Mouse (Mus musculus) G1E-ER4 (cell line): ENCODE measurements around the gene Olfr1185-ps1. TPM values are rescaled to one million over a fixed set of nuclear protein-coding genes. Genes with fewer than 3 reads are reported as not detected.
"Not testable (repeated sequence)": the region's sequence is repeated elsewhere in the genome, so short reads cannot be mapped to it uniquely, and the experiment has no call there.

Source experiments
- GATA1 ChIP-seq: IDR thresholded peaks from one replicate; pipeline ENCODE4 v1.8.0; 2012; ENCODE audit warnings: low read length, inconsistent platforms
- polyA plus RNA-seq: library from polyadenylated mRNA; stranded (reverse); fragments of >175 nt; gene quantifications from 2 replicates; pipeline ENCODE4 v1.2.3, GENCODE M21; 2012

Gene Olfr1185-ps1
- polyA plus RNA-seq: not detected in 2 replicates

DNA sequence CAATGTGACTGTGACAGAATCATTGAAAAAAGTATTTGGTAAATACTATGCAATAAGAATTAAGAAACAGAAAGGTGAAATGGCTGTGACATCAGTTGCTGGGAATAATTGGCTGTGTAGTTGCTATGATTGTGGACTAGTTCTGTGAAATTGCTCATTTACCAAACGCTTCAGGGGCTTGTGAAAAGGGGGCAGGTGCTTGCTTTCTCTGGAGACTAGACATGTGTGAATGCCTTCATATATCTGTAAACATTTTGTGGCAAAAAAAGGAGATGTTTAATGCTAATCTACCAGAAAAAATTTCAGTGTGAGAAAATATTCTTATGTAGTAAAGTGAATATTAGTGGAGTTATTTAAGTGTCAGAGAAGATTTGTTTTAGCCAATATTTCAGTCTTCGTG lies at the start of gene Olfr1185-ps1:
TSS of gene Olfr1185-ps1 (plus strand) at position 301 of the 400 bp plus-strand sequence.
- no peak for TF ChIP-seq GATA1

DNA sequence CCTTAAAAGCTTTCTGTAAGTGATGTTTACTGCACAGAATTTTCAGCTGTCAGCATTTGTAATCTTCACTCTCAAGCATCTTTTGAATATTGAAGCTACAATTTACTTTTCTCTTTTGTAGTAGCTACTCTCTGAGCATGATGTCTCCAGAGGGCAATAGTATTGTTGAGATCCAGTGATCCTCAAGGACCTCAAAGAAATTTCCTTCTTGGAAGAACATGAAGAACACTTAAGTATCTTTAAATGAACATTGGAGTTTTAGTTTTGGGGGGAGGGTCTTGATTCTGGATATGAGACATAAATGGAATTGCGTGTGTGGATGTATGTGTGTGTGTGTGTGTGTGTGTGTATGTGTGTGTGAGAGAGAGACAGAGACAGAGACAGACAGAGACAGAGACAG lies 44.1 kb upstream of the Olfr1185-ps1 start, which contains the start of gene Gm13757:
TSS of gene Gm13757 (minus strand) at position 101 of the 400 bp plus-strand sequence.
- TF ChIP-seq GATA1: no peak

DNA sequence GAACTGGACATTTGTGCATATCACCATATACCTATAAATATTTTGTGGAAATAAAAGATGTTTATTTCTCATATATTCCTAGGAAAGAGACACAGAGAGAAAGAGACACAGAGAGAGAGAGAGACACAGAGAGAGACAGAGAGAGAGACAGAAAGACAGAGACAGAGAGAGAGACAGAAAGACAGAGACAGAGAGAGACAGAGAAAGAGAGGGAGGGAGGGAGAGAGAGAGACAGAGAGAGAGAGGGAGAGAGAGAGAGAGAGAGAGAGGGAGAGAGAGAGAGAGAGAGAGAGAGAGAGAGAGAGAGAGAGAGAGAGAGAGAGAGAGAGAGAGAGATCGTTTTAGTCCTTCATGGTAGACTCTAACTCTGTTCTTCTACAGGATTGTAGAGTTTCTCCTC lies 38.6 kb upstream of the Olfr1185-ps1 start, which contains the start of gene Olfr1183:
TSS of gene Olfr1183 (plus strand) at position 301 of the 400 bp plus-strand sequence.
- TF ChIP-seq GATA1: not testable (repeated sequence)

DNA sequence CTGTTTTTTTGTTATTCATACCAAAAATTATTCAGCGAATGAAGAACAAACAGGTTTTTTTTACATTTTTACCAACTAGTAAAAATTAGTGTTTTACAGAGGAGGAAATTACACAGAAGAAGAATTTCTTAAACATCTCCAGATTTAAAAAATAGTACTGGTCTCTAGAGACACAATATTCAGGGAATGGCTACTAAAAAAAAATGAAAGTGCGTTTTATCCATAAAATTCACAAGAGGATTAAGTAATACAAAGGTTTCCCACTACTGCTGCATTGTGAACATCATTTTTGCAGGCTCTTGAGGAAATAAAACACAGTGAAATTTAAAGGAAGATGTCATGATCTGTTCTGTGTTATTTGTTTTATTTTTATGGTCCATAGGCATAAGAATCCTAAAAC lies 9.8 kb upstream of the Olfr1185-ps1 start, which contains the start of gene Olfr1184:
TSS of gene Olfr1184 (plus strand) at position 301 of the 400 bp plus-strand sequence.
- no peak for TF ChIP-seq GATA1

DNA sequence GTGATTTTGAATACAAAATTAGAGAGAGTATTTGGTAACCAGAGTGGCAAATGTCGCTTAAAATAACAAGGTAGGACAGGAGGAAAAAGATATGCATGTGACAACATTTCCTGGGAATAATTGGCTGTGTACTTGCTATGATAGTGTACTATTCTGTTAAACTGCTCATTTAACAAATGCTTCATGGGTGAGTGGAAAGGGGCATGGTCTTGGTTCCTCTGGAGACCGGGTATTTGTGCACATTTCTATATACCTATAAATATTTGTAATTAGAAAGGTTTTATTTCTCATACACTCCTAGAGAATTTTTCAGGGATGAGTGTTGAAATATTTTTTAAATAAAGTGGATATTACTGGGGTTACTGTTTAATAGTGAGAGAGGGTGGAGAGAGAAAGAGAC lies 25.1 kb downstream of the Olfr1185-ps1 start, which contains the start of gene Olfr1186:
TSS of gene Olfr1186 (plus strand) at position 301 of the 400 bp plus-strand sequence.
- no peak for TF ChIP-seq GATA1

DNA sequence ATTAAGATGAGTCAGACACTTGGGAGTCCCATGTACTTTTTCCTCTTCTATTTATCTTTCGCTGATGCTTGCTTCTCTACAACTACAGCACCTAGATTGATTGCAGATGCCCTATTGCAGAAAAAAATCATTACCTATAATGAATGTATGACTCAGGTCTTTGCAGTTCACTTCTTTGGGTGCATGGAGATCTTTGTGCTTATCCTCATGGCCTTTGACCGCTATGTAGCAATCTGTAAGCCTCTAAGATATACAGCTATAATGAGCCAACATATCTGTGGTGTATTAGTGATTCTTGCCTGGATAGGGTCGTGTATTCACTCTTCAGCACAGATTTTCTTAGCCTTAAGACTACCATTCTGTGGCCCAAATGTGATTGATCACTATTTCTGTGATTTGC lies 32.6 kb downstream of the Olfr1185-ps1 start:
- no peak for TF ChIP-seq GATA1

Other genes with a start within 250 kb of the Olfr1185-ps1 start
- not detected in 2 replicates for gene Olfr1173, start 213.4 kb upstream of the Olfr1185-ps1 start, polyA plus RNA-seq
- not detected in 2 replicates for gene Olfr1174-ps, start 178.2 kb upstream of the Olfr1185-ps1 start, polyA plus RNA-seq
- gene Olfr1175-ps, start 166.1 kb upstream of the Olfr1185-ps1 start, polyA plus RNA-seq: not detected in 2 replicates
- gene Olfr1176, start 156.6 kb upstream of the Olfr1185-ps1 start, polyA plus RNA-seq: not detected in 2 replicates
- not detected in 2 replicates for gene Olfr1177-ps, start 146.8 kb upstream of the Olfr1185-ps1 start, polyA plus RNA-seq
- gene Olfr1178, start 106.3 kb upstream of the Olfr1185-ps1 start, polyA plus RNA-seq: not detected in 2 replicates
- gene Olfr1179, start 86.9 kb upstream of the Olfr1185-ps1 start, polyA plus RNA-seq: not detected in 2 replicates
- not detected in 2 replicates for gene Olfr1180, start 74.2 kb upstream of the Olfr1185-ps1 start, polyA plus RNA-seq
- gene Olfr1181, start 67.1 kb upstream of the Olfr1185-ps1 start, polyA plus RNA-seq: not detected in 2 replicates
- not detected in 2 replicates for gene Gm13757, start 44.2 kb upstream of the Olfr1185-ps1 start, polyA plus RNA-seq
- gene Olfr1183, start 38.5 kb upstream of the Olfr1185-ps1 start, polyA plus RNA-seq: not detected in 2 replicates
- gene Olfr1184, start 9.7 kb upstream of the Olfr1185-ps1 start, polyA plus RNA-seq: not detected in 2 replicates
- not detected in 2 replicates for gene Olfr1186, start 25.2 kb downstream of the Olfr1185-ps1 start, polyA plus RNA-seq
- gene Olfr1188, start 63.6 kb downstream of the Olfr1185-ps1 start, polyA plus RNA-seq: not detected in 2 replicates
- gene Olfr1189, start 93.1 kb downstream of the Olfr1185-ps1 start, polyA plus RNA-seq: not detected in 2 replicates
- gene Olfr1191-ps1, start 147.2 kb downstream of the Olfr1185-ps1 start, polyA plus RNA-seq: not detected in 2 replicates
- not detected in 2 replicates for gene Olfr1192-ps1, start 155.2 kb downstream of the Olfr1185-ps1 start, polyA plus RNA-seq
- gene Olfr1193, start 182.3 kb downstream of the Olfr1185-ps1 start, polyA plus RNA-seq: not detected in 2 replicates
- gene Olfr1195, start 195.9 kb downstream of the Olfr1185-ps1 start, polyA plus RNA-seq: not detected in 2 replicates
- gene Olfr1196, start 211.3 kb downstream of the Olfr1185-ps1 start, polyA plus RNA-seq: not detected in 2 replicates
- not detected in 2 replicates for gene Olfr1197, start 239.0 kb downstream of the Olfr1185-ps1 start, polyA plus RNA-seq